Mouse (Mus musculus): ENCODE measurements around the gene Ptf1a. TPM values are rescaled to one million over a fixed set of nuclear protein-coding genes. Genes with fewer than 3 reads are reported as not detected.

Gene Ptf1a
- total and polyA plus RNA-seq, 3 experiments = not detected

- no peak overlapping the region for H3K4me3 ChIP-seq (ENCODE audit: low read depth, low read length)
- H3K4me1 ChIP-seq (ENCODE audit: insufficient read depth, low read depth, low read length) = no peaks in the 10 kb centered on the region
- H3K36me3 ChIP-seq (replicated peaks) = no peaks in the 10 kb centered on the region
- no peak for ATAC-seq (ENCODE audit: extremely low read depth, insufficient number of reproducible peaks, low FRiP score, poor library complexity, severe bottlenecking)
- DNase-seq (ENCODE audit: low spot score) = no peak
- TF ChIP-seq GATA1 (IDR thresholded peaks at IDR 0.05; ENCODE audit: borderline replicate concordance, low read length) (no peak), GATA2 (IDR thresholded peaks at IDR 0.05; ENCODE audit: borderline replicate concordance, low read depth, low read length) (no peak), CTCF (IDR thresholded peaks at IDR 0.05; ENCODE audit: low read depth, low read length) (no peak), TAL1 (conservative IDR thresholded peaks at IDR 0.05; ENCODE audit: low read depth, low read length) (no peak), POLR2AphosphoS5 (IDR thresholded peaks at IDR 0.05; ENCODE audit: insufficient replicate concordance, low read depth, low read length) (no peak)
- no peaks in the 10 kb centered on the region for H3K9me3 ChIP-seq (replicated peaks)
- H3K27me3 ChIP-seq (ENCODE audit: insufficient read depth, low read length) = no peaks in the 10 kb centered on the region
Observed at GRCm38 (mm10) chr2:19419686-19420345, 25.6 kb upstream of the Ptf1a start.

- no peak overlapping the region for H3K4me3 ChIP-seq (ENCODE audit: low read depth, low read length)
- no peak for TF ChIP-seq TAL1 (conservative IDR thresholded peaks at IDR 0.05; ENCODE audit: low read depth, low read length)
- TF ChIP-seq CTCF (IDR thresholded peaks at IDR 0.05; ENCODE audit: low read depth, low read length) = no peak
- no peak for TF ChIP-seq POLR2AphosphoS5 (IDR thresholded peaks at IDR 0.05; ENCODE audit: insufficient replicate concordance, low read depth, low read length)
- no peak for TF ChIP-seq GATA1 (IDR thresholded peaks at IDR 0.05; ENCODE audit: borderline replicate concordance, low read length)
- TF ChIP-seq GATA2 (IDR thresholded peaks at IDR 0.05; ENCODE audit: borderline replicate concordance, low read depth, low read length) = no peak
- H3K9me3 ChIP-seq (replicated peaks) = no peaks in the 10 kb centered on the region
- ATAC-seq (ENCODE audit: extremely low read depth, insufficient number of reproducible peaks, low FRiP score, poor library complexity, severe bottlenecking) (no peak), DNase-seq (ENCODE audit: low spot score) (no peak)
- no peaks in the 10 kb centered on the region for H3K27me3 ChIP-seq (ENCODE audit: insufficient read depth, low read length)
- H3K4me1 ChIP-seq (ENCODE audit: insufficient read depth, low read depth, low read length) = no peaks in the 10 kb centered on the region
- no peaks in the 10 kb centered on the region for H3K36me3 ChIP-seq (replicated peaks)
Observed at GRCm38 (mm10) chr2:19422226-19422625, 23.2 kb upstream of the Ptf1a start.

GRCm38 (mm10) chr2:19423086-19423485 lies 22.4 kb upstream of the Ptf1a start:
- TF ChIP-seq POLR2AphosphoS5 (IDR thresholded peaks at IDR 0.05; ENCODE audit: insufficient replicate concordance, low read depth, low read length) = no peak
- no peak for TF ChIP-seq TAL1 (conservative IDR thresholded peaks at IDR 0.05; ENCODE audit: low read depth, low read length)
- no peak for TF ChIP-seq CTCF (IDR thresholded peaks at IDR 0.05; ENCODE audit: low read depth, low read length)
- no peak for TF ChIP-seq GATA1 (IDR thresholded peaks at IDR 0.05; ENCODE audit: borderline replicate concordance, low read length)
- no peak for TF ChIP-seq GATA2 (IDR thresholded peaks at IDR 0.05; ENCODE audit: borderline replicate concordance, low read depth, low read length)
- H3K9me3 ChIP-seq (replicated peaks) = no peaks in the 10 kb centered on the region

GRCm38 (mm10) chr2:19429031-19429430 lies 16.4 kb upstream of the Ptf1a start:
- no peak for ATAC-seq (ENCODE audit: extremely low read depth, insufficient number of reproducible peaks, low FRiP score, poor library complexity, severe bottlenecking)
- H3K4me1 ChIP-seq (ENCODE audit: insufficient read depth, low read depth, low read length) = no peaks in the 10 kb centered on the region
- no peak for DNase-seq (ENCODE audit: low spot score)
- no peaks in the 10 kb centered on the region for H3K36me3 ChIP-seq (replicated peaks)
- no peaks in the 10 kb centered on the region for H3K27me3 ChIP-seq (ENCODE audit: insufficient read depth, low read length)
- no peak overlapping the region for H3K4me3 ChIP-seq (ENCODE audit: low read depth, low read length)
- H3K9me3 ChIP-seq (replicated peaks) = 0 out of 2 replicates have a peak, but pooled peaks cover 2% of the 10 kb centered on the region
- TF ChIP-seq TAL1 (conservative IDR thresholded peaks at IDR 0.05; ENCODE audit: low read depth, low read length) (no peak), POLR2AphosphoS5 (IDR thresholded peaks at IDR 0.05; ENCODE audit: insufficient replicate concordance, low read depth, low read length) (no peak), GATA2 (IDR thresholded peaks at IDR 0.05; ENCODE audit: borderline replicate concordance, low read depth, low read length) (no peak), GATA1 (IDR thresholded peaks at IDR 0.05; ENCODE audit: borderline replicate concordance, low read length) (no peak)

More at GRCm38 (mm10) chr2:19423086-19423485, 22.4 kb upstream of the Ptf1a start:
- H3K4me1 ChIP-seq (ENCODE audit: insufficient read depth, low read depth, low read length) = no peaks in the 10 kb centered on the region
- DNase-seq (ENCODE audit: low spot score) = no peak
- no peaks in the 10 kb centered on the region for H3K27me3 ChIP-seq (ENCODE audit: insufficient read depth, low read length)
- no peak overlapping the region for H3K4me3 ChIP-seq (ENCODE audit: low read depth, low read length)
- H3K36me3 ChIP-seq (replicated peaks) = no peaks in the 10 kb centered on the region
- no peak for ATAC-seq (ENCODE audit: extremely low read depth, insufficient number of reproducible peaks, low FRiP score, poor library complexity, severe bottlenecking)

GRCm38 (mm10) chr2:19429691-19430690 lies 15.5 kb upstream of the Ptf1a start:
- H3K27me3 ChIP-seq (ENCODE audit: insufficient read depth, low read length) = no peaks in the 10 kb centered on the region
- H3K9me3 ChIP-seq (replicated peaks) = 0 out of 2 replicates have a peak, but pooled peaks cover 2% of the 10 kb centered on the region
- DNase-seq (ENCODE audit: low spot score) = no peak
- H3K4me1 ChIP-seq (ENCODE audit: insufficient read depth, low read depth, low read length) = no peaks in the 10 kb centered on the region
- TF ChIP-seq GATA1 (IDR thresholded peaks at IDR 0.05; ENCODE audit: borderline replicate concordance, low read length) = no peak
- ATAC-seq (ENCODE audit: extremely low read depth, insufficient number of reproducible peaks, low FRiP score, poor library complexity, severe bottlenecking) = no peak
- no peaks in the 10 kb centered on the region for H3K36me3 ChIP-seq (replicated peaks)
- H3K4me3 ChIP-seq (ENCODE audit: low read depth, low read length) = no peak overlapping the region

- ATAC-seq (ENCODE audit: extremely low read depth, insufficient number of reproducible peaks, low FRiP score, poor library complexity, severe bottlenecking) = no peak
- Histone ChIP-seq H3K27me3 (ENCODE audit: insufficient read depth, low read length) (no peaks in the 10 kb centered on the region), H3K36me3 (replicated peaks) (no peaks in the 10 kb centered on the region), H3K4me3 (ENCODE audit: low read depth, low read length) (no peak overlapping the region), H3K4me1 (ENCODE audit: insufficient read depth, low read depth, low read length) (no peaks in the 10 kb centered on the region), H3K9me3 (replicated peaks) (0 out of 2 replicates have a peak, but pooled peaks cover 2% of the 10 kb centered on the region)
- no peak for TF ChIP-seq TAL1 (conservative IDR thresholded peaks at IDR 0.05; ENCODE audit: low read depth, low read length)
- no peak for TF ChIP-seq GATA1 (IDR thresholded peaks at IDR 0.05; ENCODE audit: borderline replicate concordance, low read length)
- TF ChIP-seq POLR2AphosphoS5 (IDR thresholded peaks at IDR 0.05; ENCODE audit: insufficient replicate concordance, low read depth, low read length) = no peak
- no peak for TF ChIP-seq CTCF (IDR thresholded peaks at IDR 0.05; ENCODE audit: low read depth, low read length)
- no peak for TF ChIP-seq GATA2 (IDR thresholded peaks at IDR 0.05; ENCODE audit: borderline replicate concordance, low read depth, low read length)
- no peak for DNase-seq (ENCODE audit: low spot score)
Observed at GRCm38 (mm10) chr2:19430746-19431145, 14.7 kb upstream of the Ptf1a start.
